Comparison of ENCODE assay signal across 16 mouse cellular contexts in genomic region chr7:16415426-16415825, GRCm38 (mm10). TPM values are rescaled to one million over a fixed set of nuclear protein-coding genes. Genes with fewer than 3 reads are reported as not detected.
DNase-seq lines count a peak whose midpoint lies in the region; ATAC-seq and TF ChIP-seq lines count a peak whose summit lies in the region.
"Had no signal": no experiment of that assay in that cellular context is flagged by ENCODE, and none has a peak within 500 bp of the region (broad histone marks: within the 10 kb centered on the region; RNA-seq: fewer than 3 reads in every experiment).

No protein-coding gene starts in this region.

- no peak for TF ChIP-seq EP300 in ES-Bruce4 (IDR thresholded peaks at IDR 0.05; ENCODE audit: insufficient read depth, low read depth, low read length)

- peaks cover 49% of the 10 kb centered on the region for H3K36me3 ChIP-seq in C2C12 (ENCODE audit: control insufficient read depth, insufficient read depth)
- peaks cover 23% of the 10 kb centered on the region for H3K36me3 ChIP-seq in ES-Bruce4 (ENCODE audit: control insufficient read depth, insufficient read depth, low read length, poor library complexity, severe bottlenecking)
- peaks cover 42% of the 10 kb centered on the region for H3K36me3 ChIP-seq in kidney, embryonic 14.5 days (ENCODE audit: control insufficient read depth, insufficient read depth, low read length)

- no peak overlapping the region for H3ac ChIP-seq in C2C12 (ENCODE audit: control insufficient read depth, insufficient read length, low read depth)

- TF ChIP-seq CTCF in C2C12 (IDR thresholded peaks at IDR 0.05; ENCODE audit: control insufficient read depth, insufficient read depth, insufficient read length) (no peak), ES-Bruce4 (IDR thresholded peaks at IDR 0.05; ENCODE audit: low read depth, low read length) (no peak)
- TF ChIP-seq CTCF in lung, adult 2 months (IDR thresholded peaks at IDR 0.05; ENCODE audit: insufficient read depth, low read length) = no peak

- H3K4me3 ChIP-seq in C2C12 (ENCODE audit: insufficient read depth, poor library complexity, severe bottlenecking) (peak overlapping the region; percentile 2), ES-Bruce4 (ENCODE audit: low read depth, low read length) (no peak overlapping the region)
- no peak overlapping the region for H3K4me3 ChIP-seq in kidney, embryonic 14.5 days (ENCODE audit: low read length)
- H3K4me3 ChIP-seq in lung, adult 2 months (replicated peaks; ENCODE audit: extremely low read depth, low read depth, low read length) = no peak overlapping the region
- H3K4me3 ChIP-seq: erythroblast, embryonic 14.5 days; left cerebral cortex, adult 2 months; neural tube, embryonic 12.5 days had no signal

- ATAC-seq in kidney, embryonic 14.5 days (ENCODE audit: low FRiP score, low TSS enrichment) = peak; percentile 54; the same call in 1 of the 2 replicates

- peak overlapping the region; percentile 88 for H3K27ac ChIP-seq in ES-Bruce4 (ENCODE audit: insufficient read depth, low read length)
- no peak overlapping the region; the same call in 1 of the 2 replicates for H3K27ac ChIP-seq in kidney, embryonic 14.5 days (ENCODE audit: low read depth, low read length)
- H3K27ac ChIP-seq: hindbrain, embryonic 14.5 days; left cerebral cortex, adult 2 months; neural tube, embryonic 12.5 days had no signal

- H3K9me3 ChIP-seq in ES-Bruce4 (replicated peaks; ENCODE audit: control insufficient read depth, insufficient read depth, low read length, poor library complexity, severe bottlenecking) = no peaks in the 10 kb centered on the region
- H3K9me3 ChIP-seq in kidney, embryonic 14.5 days (ENCODE audit: control insufficient read depth, low read length) = no peaks in the 10 kb centered on the region
- H3K9me3 ChIP-seq: neural tube, embryonic 12.5 days had no signal

- H3K4me1 ChIP-seq in ES-Bruce4 (ENCODE audit: control insufficient read depth, insufficient read depth, low read length) = peaks cover 5% of the 10 kb centered on the region
- H3K4me1 ChIP-seq in kidney, embryonic 14.5 days (ENCODE audit: control insufficient read depth, insufficient read depth, low read length) = peaks cover 28% of the 10 kb centered on the region
- peaks cover 5% of the 10 kb centered on the region for H3K4me1 ChIP-seq in lung, adult 2 months (ENCODE audit: control insufficient read depth, insufficient read depth, low read length)

- H3K79me2 ChIP-seq in C2C12 (ENCODE audit: control insufficient read depth, insufficient read depth) = peaks cover 49% of the 10 kb centered on the region

- WGBS in kidney, embryonic 14.5 days = 68% methylated on average over 3 of the region's 3 CpGs
- WGBS in lung, adult 2 months = 55% methylated on average over 3 of the region's 3 CpGs

- TF ChIP-seq POLR2A in ES-Bruce4 (IDR thresholded peaks at IDR 0.05; ENCODE audit: insufficient read depth, low read length) = no peak
- TF ChIP-seq POLR2A in lung, adult 2 months (IDR thresholded peaks at IDR 0.05; ENCODE audit: borderline replicate concordance, extremely low read depth, low read depth, low read length) = no peak

- DNase-seq in lung, adult 2 months = peak; percentile 25
- no peak for DNase-seq in cerebellum, postnatal 10 days
- DNase-seq in layer of hippocampus, adult 9-11 months = no peak
- no peak for DNase-seq in layer of hippocampus, postnatal 25 days (ENCODE audit: extremely low spot score in 1 of 2, low spot score in 1 of 2)
- DNase-seq: adrenal gland, postnatal 14 days; cerebellum, adult 11-12 months; gastrocnemius, postnatal 14 days; right cerebral cortex, postnatal 14 days; thymus, postnatal 14 days had no signal

- peaks cover 27% of the 10 kb centered on the region for H3K79me3 ChIP-seq in C2C12 (ENCODE audit: low read depth)

- H3K9ac ChIP-seq in ES-Bruce4 (ENCODE audit: low read depth, poor library complexity, severe bottlenecking) = no peak overlapping the region
- H3K9ac ChIP-seq in kidney, embryonic 14.5 days (ENCODE audit: low read depth, low read length) = no peak overlapping the region
- H3K9ac ChIP-seq: hindbrain, embryonic 14.5 days; neural tube, embryonic 12.5 days had no signal

- no peak overlapping the region for H3K4me2 ChIP-seq in kidney, embryonic 14.5 days (replicated peaks; ENCODE audit: low read depth, low read length)
- H3K4me2 ChIP-seq: hindbrain, embryonic 14.5 days; neural tube, embryonic 12.5 days had no signal

- no peaks in the 10 kb centered on the region for H3K27me3 ChIP-seq in C2C12 (ENCODE audit: control insufficient read depth, insufficient read depth, insufficient read length)
- no peaks in the 10 kb centered on the region for H3K27me3 ChIP-seq in ES-Bruce4 (ENCODE audit: control insufficient read depth, insufficient read depth, low read length, poor library complexity, severe bottlenecking)
- H3K27me3 ChIP-seq in kidney, embryonic 14.5 days (ENCODE audit: control insufficient read depth, insufficient read depth, low read length) = no peaks in the 10 kb centered on the region
- H3K27me3 ChIP-seq: neural tube, embryonic 12.5 days had no signal

TF ChIP-seq in C2C12, 6 proteins besides CTCF, POLR2A, EP300 and RAD21:
- no peak for TF ChIP-seq MAX (IDR thresholded peaks at IDR 0.05)
- no peak for TF ChIP-seq CEBPB (IDR thresholded peaks at IDR 0.05; ENCODE audit: low read depth)
- no peak for TF ChIP-seq MYOG (IDR thresholded peaks at IDR 0.05; ENCODE audit: control insufficient read depth, extremely low read depth, insufficient read length)
- no peak for TF ChIP-seq MYOD1 (IDR thresholded peaks at IDR 0.05; ENCODE audit: control insufficient read depth, insufficient read length, low read depth)
- TF ChIP-seq FOSL1 (IDR thresholded peaks at IDR 0.05; ENCODE audit: insufficient read depth, low read length, poor library complexity, severe bottlenecking) = no peak
- TF ChIP-seq USF1 (IDR thresholded peaks at IDR 0.05; ENCODE audit: low read depth) = no peak

RNA-seq across cellular contexts. Expression of gene Zc3h4, which starts 14.7 kb away (rescaled TPM):
- 29.8 TPM for polyA plus RNA-seq in C2C12 (2012; fragmentation: generic; extraction: Trizol)
- polyA plus RNA-seq in ES-Bruce4 (2011; ENCODE audit: insufficient read depth, insufficient read length, low read depth, missing spikeins) = 48.3 and 51.2 TPM in 2 replicates
- polyA plus RNA-seq in kidney, embryonic 14.5 days (2014; fragmentation: Nextera tagmentation; extraction: Ambion mirVana) = 16.7 and 23.6 TPM in 2 replicates
- polyA plus RNA-seq in lung, adult 2 months (2012; rRNA removed) = 44.9 and 45.9 TPM in 2 replicates
- total RNA-seq in layer of hippocampus, postnatal 25 days (2021) = 10 to 100 TPM; 54.0 to 59.3 TPM

RNA-seq across cellular contexts. Expression of gene Sae1, which starts 27.8 kb away (rescaled TPM):
- polyA plus RNA-seq in C2C12 (2012; fragmentation: generic; extraction: Trizol) (218 TPM), ES-Bruce4 (2011; ENCODE audit: insufficient read depth, insufficient read length, low read depth, missing spikeins) (256 and 263 TPM in 2 replicates)
- 241 and 323 TPM in 2 replicates for polyA plus RNA-seq in kidney, embryonic 14.5 days (2014; fragmentation: Nextera tagmentation; extraction: Ambion mirVana)
- 20.7 and 31.0 TPM in 2 replicates for polyA plus RNA-seq in lung, adult 2 months (2012; rRNA removed)
- total RNA-seq in layer of hippocampus, postnatal 25 days (2021) = 100 to 1,000 TPM in 1 of 2 experiments, 10 to 100 TPM in 1; 90.9 to 105 TPM

RNA-seq across cellular contexts. Expression of gene Tmem160, which starts 37.2 kb away (rescaled TPM):
- polyA plus RNA-seq in C2C12 (2012; fragmentation: generic; extraction: Trizol) = 81.7 TPM
- 24.3 and 25.4 TPM in 2 replicates for polyA plus RNA-seq in ES-Bruce4 (2011; ENCODE audit: insufficient read depth, insufficient read length, low read depth, missing spikeins)
- polyA plus RNA-seq in kidney, embryonic 14.5 days (2014; fragmentation: Nextera tagmentation; extraction: Ambion mirVana) = 56.0 TPM in 2 replicates
- 129 and 205 TPM in 2 replicates for polyA plus RNA-seq in lung, adult 2 months (2012; rRNA removed)
- 10 to 100 TPM; 62.5 to 81.2 TPM for total RNA-seq in layer of hippocampus, postnatal 25 days (2021)
